Mouse (Mus musculus): ENCODE measurements around the gene Tor3a. TPM values are rescaled to one million over a fixed set of nuclear protein-coding genes. Genes with fewer than 3 reads are reported as not detected.
A peak's percentile ranks its signal among the peaks of the same experiment; 100 is the strongest.

The Tor3a gene
- 7.4 and 10.8 TPM in 2 replicates for total RNA-seq (2014; fragmentation: Nextera tagmentation)
- total RNA-seq (2017): 2.3 and 7.7 TPM in 2 replicates

DNA sequence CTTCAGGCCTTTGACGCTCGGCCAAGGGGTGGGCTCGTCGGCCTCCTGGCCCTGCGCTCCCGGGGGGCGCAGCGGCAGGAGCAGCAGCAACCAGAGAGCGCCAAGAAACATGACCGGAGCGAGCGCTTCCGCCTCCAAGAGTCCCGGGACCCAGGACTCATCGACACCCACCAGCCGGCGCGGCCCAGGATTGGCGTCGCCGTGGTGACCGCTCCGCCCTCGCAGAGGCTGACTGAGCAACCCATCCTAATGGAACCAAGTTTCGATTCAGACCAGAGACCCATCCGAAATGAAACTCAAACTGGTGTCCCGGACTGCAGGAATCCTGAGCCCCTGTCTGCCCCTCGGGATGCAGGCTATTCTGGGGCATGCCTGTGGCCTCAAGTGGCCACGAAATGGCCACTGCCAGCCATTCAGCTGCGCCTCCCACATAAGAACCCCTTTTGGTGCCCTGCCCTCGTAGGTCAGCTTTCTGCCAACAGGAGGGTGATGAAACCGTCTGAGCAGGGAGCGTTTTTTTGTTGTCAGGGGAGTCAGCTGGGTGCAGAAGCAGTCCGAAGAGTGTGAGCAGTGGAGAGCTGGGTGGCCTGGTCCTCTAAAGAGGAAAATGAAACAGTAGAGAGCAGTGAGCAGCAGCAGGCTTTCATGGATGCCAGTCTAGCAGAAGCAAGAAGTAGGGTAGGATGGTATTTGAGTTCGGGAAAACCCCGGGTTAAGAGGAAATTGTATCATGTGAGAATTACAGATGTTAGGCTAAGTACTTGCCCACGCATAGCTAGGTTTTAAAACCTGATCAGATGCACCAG lies at the start of gene Tor3a:
Gene Tor3a (minus strand): TSS at position 162 of the 806 bp plus-strand sequence.
- ATAC-seq (replicated peaks; ENCODE audit: low FRiP score, low TSS enrichment, poor library complexity, severe bottlenecking): peak; percentile 85

DNA sequence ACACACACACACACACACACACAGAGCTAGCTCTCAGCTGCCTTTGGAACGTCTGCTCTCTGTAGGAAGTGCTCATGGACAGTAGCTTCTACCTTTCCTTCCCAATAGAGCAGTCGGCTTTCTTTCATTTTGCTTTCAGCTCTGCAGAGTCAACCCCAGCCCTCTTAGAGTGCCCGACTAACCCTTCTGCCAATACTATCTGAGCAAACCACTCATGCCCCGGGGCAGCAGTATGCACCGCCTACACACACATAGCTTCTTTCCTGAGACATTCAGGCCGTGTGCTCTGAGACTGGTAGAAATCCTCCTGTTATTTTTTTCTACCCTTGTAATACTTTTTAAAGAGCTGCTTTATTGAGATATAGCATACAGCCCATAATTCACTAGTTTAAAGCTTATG lies 47.9 kb upstream of the Tor3a start:
- ATAC-seq (replicated peaks; ENCODE audit: low FRiP score, low TSS enrichment, poor library complexity, severe bottlenecking): peak; percentile 66

DNA sequence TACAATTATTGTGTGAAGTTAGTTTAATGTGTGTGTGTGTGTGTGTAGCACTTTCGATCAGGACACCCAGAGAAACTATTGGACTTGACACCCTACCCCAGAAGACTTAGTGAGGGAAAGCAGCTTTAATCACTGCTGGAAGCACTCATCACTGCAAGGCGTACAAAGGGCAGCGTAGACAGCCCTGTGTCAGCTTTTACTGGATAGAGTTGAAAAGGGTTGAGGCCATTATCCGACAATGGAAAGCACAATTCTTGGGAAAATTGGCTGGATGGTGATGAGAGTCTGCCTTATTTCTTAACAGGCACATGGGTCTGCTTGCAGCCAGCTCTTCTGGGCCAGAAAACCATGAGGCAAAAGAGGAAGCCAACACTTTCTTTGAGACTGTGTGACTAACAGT lies 45.9 kb upstream of the Tor3a start:
- ATAC-seq (replicated peaks; ENCODE audit: low FRiP score, low TSS enrichment, poor library complexity, severe bottlenecking): no peak

DNA sequence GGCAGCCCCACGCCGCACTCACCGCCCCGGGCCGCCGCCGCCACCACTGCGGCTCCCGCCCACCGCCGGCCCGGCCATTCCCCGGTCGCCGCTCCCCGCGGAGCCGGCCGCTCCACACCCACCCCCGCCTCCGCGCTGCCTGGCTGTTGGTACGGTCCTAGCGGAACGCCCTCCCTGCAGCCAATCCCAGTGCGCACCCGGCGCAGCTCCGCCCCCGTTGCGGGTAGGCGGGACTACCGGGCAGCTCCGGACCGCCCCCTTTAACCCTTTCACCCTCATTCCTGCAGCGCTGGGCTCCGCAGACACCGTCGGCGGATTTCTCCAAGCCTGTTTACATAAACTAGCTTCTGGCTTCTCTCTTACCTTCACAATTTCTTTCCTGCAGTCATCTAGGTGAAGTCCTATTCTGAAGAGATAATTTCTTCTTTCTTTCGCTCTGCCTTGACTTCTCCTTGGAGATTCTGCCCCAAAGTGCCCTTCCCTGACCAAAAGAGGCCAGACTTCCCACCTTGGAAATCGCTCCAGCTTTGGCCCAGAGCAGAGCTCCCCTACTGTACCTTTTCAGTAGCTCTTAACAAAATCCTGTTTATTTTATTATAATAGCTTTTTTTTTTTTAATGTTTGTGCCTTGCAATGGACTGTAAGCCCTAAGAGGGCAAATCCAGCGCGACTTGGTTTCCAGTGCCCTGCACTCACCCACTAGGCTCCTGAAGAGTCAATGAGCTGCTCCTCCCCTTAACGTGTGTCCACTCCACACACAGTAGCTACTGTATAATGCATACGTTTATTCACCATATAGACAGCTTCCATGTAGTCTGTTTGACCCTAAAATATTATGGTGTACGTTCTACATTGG lies 45.0 kb upstream of the Tor3a start, which contains the start of gene Fam20b:
Gene Fam20b (minus strand): TSS at position 137 of the 856 bp plus-strand sequence.
- ATAC-seq (replicated peaks; ENCODE audit: low FRiP score, low TSS enrichment, poor library complexity, severe bottlenecking): peak; percentile 87

DNA sequence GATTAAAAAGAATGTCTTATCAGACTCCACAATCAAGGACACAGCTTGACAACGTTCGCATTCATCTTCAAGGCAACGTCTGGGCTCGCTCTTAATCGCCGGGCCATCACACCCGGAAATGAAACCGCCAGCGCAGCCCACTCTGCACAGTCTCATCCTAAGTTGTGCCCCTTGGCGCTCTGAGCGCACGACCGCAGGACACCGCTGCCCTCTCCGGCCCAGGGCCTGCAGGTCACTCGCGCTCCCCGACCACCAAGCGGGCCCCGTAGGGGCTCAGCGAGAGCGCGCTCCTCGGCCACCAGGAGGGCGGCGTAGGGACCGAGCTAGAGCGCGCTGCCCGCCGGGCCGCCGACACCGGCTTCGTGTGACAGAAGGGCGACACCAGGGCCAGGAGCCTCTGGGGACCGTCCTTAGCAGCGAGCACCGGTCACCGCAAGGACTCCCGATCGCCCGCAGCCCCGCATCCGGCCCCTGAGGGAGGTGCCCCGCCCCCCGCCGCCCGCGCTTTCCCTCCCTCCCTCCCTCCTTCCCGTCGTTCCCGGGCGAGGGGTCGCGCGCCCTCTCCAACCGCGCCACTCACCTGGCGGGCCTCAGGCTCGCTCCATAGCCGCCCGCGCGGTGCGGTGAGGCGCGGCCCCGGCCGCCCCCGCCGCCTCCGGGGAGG lies 44.3 kb upstream of the Tor3a start:
- ATAC-seq (replicated peaks; ENCODE audit: low FRiP score, low TSS enrichment, poor library complexity, severe bottlenecking): peak; percentile 28

DNA sequence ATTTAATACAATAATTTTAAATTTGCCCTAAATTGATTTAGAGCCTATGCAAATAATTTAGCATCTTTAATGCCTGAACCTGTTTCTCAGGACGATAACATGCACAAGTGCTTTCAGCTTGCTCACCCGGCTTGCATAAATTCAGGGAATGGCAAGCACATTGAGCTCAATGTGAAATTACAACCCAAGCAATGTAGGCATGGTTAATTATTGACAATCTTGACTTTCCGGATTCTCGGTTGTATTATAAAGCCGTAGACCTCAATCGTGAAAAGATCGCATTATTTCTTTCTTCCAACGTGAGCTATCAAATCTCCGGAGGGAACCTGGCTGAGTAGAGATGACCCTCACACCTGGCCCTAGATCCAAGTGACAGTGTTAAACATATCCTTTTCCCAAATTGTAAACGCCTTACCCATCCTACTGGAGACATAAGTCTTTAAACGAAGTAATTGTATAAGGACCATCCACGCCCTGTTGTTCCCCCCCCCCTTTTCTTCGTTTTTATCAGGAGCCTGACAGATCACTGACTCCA lies 43.7 kb upstream of the Tor3a start:
- ATAC-seq (replicated peaks; ENCODE audit: low FRiP score, low TSS enrichment, poor library complexity, severe bottlenecking): no peak

DNA sequence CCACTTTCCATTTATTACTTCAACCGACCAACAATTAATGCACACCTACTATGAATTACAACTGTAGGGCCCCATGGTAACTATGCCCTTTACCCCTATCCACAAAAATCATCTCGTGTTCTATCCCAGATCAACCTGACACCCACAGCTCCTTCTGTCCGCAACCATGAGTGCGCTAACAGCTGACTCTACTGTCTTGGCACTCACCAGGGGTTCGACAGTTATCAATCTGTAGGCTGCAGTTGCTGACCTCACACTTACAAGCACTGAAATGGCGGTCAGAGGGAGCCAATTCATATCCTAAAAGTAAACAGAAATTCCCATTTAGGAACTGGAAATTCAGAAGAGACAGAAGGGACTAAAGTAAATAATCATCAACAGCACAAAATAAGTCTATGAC lies 42.5 kb upstream of the Tor3a start:
- ATAC-seq (replicated peaks; ENCODE audit: low FRiP score, low TSS enrichment, poor library complexity, severe bottlenecking): no peak

DNA sequence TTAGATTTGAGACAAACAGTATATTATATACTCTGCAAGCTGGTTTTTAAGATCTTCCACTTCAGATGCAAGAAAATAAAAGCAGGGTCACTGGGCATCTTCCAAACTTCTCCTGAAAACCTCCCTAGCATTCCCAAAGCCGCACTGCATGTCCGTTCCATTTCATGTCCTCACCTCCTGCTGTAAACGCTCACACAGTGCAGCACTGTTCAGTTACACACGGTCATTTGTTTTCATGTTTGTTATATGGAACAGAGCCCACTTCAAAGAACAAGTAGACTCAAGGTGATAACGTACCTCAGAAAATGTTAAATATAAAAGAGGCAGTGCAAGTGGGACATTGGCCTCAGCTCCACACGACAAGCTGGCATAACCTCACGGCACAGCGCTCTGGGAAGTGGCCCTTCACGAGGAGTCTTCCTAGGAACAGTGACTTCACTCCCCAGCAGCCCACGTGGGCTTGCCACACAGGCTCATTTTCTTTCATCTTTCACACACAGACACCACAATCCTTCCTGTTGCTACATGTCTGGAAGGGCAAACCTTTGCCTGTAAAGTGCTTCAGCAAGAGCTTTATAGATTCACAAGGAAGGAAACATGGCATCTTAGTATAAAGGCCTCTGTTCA lies 36.4 kb upstream of the Tor3a start:
- no peak for ATAC-seq (replicated peaks; ENCODE audit: low FRiP score, low TSS enrichment, poor library complexity, severe bottlenecking)

DNA sequence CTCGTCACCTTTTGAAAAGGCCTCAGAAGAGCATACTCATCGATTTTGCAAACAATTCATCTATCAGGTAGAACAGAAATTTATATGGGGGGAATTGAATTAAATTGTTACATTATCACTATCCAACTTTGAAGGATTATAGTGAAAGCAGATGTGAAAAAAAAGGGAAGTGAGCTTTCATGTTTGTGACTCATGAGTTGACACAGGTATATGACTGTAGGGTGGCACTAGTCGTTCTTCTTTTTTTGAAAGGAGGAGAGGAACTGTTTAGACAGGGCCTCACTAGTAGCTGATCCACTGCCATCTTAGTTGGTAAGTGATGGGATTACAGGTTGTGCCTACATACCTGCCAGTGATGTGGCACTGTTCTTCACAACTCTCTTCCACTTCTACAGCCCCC lies 34.5 kb upstream of the Tor3a start:
- no peak for ATAC-seq (replicated peaks; ENCODE audit: low FRiP score, low TSS enrichment, poor library complexity, severe bottlenecking)

DNA sequence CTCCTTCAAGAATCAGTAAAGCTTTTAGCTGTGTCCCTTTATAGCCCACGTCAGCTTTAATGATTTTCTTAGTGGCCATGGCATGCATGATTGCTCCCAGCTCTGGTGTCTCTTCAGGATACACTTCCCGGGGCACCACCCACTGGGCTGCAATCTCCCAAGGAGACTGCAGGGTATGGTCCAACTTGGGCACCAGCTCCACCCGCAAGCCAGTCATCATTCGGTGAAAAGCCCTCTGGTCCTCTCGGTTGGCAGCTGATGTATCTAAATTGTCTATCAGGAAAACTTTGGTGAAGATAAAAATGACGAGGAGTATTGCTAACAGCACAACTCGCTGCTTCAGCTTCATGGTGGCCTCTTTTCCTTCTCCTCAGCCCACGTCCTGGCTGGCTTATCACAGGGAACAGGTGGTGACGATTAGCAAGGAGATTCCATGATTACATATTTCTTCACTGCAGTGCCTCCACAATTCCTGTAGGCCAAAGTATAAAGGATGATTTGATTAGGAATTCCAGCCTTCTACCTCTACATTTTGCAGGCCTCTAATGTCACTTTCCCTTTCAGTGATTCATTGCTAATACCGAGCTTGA lies 31.6 kb upstream of the Tor3a start:
- 0 out of 2 replicates have a peak, but pooled peaks have one; percentile 31 for ATAC-seq (replicated peaks; ENCODE audit: low FRiP score, low TSS enrichment, poor library complexity, severe bottlenecking)

DNA sequence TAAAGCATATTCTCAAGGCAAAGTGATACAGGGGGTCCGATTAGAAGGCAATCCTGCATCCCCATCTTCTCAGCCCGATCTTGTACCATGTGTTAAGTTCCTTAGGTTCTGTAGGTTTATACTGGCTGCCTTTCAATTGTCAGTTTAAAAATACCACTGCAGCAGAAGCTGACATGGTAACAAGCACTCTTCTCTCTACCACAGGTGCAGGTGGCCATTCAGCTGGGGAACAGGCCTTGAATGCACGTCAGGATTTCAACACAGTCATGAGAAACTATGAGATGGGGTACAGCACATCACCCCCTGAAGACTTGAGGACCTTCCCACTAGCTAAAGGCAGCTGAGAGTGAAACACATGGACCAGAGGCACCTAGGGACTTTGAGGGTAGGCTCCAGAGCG lies 29.3 kb upstream of the Tor3a start:
- no peak for ATAC-seq (replicated peaks; ENCODE audit: low FRiP score, low TSS enrichment, poor library complexity, severe bottlenecking)

DNA sequence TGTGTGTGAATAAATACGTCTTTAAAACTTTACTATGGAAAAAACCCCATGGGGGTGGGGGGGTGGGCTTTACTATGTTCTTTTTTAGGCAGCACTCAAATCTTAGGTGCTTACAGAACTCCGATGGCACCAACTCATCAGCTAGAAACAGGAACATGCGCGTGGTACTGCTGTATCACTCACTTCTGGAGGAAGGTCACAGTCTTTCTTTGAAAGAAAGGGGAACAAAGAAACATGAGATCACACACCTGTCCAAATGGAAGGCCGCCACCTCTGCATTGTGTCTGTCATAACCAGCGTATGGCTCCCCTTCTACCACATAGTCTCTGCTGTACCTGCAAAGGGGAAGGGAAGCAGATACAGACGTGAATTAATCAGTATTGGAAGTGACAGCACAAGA lies 28.0 kb upstream of the Tor3a start:
- no peak for ATAC-seq (replicated peaks; ENCODE audit: low FRiP score, low TSS enrichment, poor library complexity, severe bottlenecking)

DNA sequence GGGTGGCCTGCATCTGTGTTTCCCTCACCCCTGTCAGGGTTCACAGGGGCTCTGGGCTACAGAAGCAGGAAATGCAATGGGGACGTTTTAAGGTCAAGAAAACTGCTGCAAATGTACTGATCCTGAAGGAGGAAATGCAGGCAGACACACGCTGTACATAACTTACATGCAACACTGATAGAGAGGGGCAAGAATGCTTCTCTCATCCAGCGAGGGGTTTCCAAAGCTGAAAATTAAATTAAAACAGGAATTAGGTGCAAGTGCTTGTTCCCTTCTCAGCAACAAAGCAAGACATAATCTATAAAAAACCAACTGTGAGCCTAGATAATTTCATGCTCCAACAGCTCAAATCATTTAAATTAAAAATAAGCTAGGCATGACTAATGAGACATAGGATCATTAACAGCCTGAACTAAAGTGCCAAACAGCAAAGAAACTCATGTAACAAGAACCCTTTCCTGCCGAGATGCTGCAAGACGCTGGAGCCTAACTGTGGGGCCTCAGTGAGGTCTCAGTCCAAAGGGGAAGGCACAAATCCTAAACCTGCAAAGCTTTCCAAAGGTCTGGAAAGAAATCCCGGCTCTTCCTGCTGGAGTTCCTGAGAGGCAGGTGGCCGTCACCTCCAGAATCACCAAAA lies 12.0 kb upstream of the Tor3a start:
- ATAC-seq (replicated peaks; ENCODE audit: low FRiP score, low TSS enrichment, poor library complexity, severe bottlenecking): no peak

DNA sequence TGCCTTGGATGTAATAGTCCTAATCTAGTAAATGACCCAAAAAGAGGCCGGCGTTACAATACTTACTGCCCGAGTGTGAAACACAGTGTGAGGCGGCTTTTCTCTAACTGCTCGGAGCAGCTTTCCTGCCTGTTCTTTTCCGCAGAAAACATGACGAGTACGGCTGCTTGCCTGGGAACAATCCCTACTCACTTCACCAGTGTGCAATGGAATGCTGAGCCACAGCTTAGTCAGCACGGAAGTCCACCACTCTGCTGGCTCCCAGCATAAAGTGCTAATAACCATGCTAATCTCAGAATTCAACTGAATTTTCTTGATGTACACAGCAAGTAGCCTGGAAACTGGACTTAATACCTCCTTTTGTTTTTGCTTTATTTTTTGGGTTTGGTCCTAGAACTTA lies 5.4 kb upstream of the Tor3a start:
- ATAC-seq (replicated peaks; ENCODE audit: low FRiP score, low TSS enrichment, poor library complexity, severe bottlenecking): no peak

DNA sequence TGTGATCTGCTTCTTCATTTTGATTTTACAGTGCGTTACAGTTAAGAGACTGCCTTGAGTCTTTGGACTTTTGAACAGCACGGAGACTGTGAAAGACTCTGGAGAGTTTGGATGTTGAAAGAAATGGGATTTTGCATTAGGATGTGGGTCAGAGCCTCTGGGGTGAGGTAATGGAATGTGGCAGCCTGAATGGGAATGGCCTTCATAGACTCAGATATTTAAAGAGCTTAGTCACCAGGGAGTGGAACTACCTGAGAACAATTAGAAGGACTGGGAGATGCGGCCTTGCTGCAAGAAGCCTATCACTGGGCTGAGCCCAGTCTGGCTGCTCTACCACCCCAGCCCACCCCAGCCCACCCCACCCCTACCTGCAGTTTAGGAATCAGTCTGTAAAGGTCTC lies 3.1 kb upstream of the Tor3a start:
- ATAC-seq (replicated peaks; ENCODE audit: low FRiP score, low TSS enrichment, poor library complexity, severe bottlenecking): no peak

DNA sequence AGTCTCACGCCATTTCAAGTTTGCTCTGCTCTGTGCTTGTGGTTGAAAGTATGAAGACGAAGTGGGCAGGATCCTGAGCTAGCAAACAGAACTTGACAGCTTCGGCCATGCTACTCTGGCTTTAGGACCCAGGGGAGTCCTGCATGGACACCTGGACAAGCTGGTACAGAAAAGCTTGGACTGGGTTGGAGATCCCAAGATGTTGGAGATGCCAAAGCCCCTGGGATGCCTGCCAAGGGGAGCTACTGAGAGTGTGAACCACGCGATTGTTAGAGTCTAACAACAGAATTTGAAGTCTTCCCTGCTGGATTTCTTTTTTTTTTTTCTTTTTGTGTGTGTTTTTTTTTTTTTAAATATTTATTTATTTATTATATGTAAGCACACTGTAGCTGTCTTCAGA lies 2.4 kb upstream of the Tor3a start:
- ATAC-seq (replicated peaks; ENCODE audit: low FRiP score, low TSS enrichment, poor library complexity, severe bottlenecking): no peak

DNA sequence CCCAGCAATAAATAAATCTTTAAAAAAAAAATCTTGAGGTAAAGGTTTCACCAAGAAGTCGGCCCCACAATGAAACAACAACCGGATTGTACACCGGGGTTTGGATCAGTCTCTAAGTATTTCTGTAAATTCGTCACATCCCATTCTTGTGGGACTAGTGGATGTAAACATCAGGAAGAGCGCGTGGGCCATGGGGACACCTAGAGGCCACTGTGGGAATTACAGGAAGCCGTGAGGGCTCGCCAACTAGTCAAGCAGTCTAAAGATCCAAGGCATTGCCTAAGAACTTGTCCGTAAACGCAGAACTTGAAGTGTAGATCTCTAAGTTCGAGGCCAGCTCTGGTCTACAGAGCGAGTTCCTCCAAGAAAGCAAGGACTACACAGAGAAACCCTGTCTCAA lies 2.0 kb upstream of the Tor3a start:
- ATAC-seq (replicated peaks; ENCODE audit: low FRiP score, low TSS enrichment, poor library complexity, severe bottlenecking): peak; percentile 66

DNA sequence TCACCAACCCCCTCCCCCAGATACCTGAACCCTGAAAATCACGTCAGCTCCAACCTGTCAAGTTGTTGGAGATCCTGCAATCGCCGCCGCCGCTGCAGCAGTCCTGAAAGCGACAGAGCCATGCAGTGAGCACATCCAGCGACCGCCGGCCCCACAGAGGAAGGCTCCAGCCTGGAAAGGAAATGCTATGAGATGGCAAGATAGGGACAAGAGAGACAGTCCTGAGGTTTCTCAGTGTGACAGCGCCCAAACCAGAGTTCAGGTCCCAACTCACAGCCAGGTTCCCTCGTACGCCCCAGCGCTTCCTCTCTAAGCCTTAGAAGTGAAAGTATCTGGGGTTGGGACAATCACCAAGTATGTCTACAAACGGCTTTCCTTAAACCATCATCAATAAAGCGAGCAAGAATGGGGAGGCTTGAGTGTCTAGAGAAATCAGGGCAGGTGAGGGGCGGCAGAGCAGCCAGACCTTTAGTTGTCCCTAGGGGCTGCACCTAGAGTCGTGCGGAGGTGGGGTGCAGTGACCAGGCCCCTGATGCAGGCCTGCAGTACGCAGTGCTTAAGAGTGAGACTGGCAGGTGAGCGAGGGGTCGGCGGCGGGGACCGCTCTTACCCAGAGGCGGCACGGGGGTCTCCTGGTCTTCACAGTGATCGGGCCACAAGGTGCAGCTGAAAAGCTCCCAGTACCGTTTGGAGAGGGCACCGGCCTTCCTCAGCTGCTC lies 521 bp downstream of the Tor3a start:
- peak; percentile 37 for ATAC-seq (replicated peaks; ENCODE audit: low FRiP score, low TSS enrichment, poor library complexity, severe bottlenecking)

Measured in megakaryocyte-erythroid progenitor cell, adult 5-6 weeks (primary cell).